Mouse (Mus musculus) midbrain, embryonic 13.5 days (tissue): ENCODE data around the gene Zfp82. TPM values are rescaled to one million over a fixed set of nuclear protein-coding genes. Genes with fewer than 3 reads are reported as not detected.
"Not testable (repeated sequence)": the region's sequence is repeated elsewhere in the genome, so short reads cannot be mapped to it uniquely, and the experiment has no call there.

ENCODE experiments used
- ATAC-seq: fragments of 200-750 bp; cut with Nextera tagmentation; 2 replicates; pipeline ENCODE4 v1.8.0; 2017; ENCODE audit warnings: mild to moderate bottlenecking, moderate TSS enrichment, moderate library complexity
- H3K27ac ChIP-seq: fragments of 300-500 bp; sonication (generic); 2 replicates; pipeline ENCODE4 v1.5.1; 2015; ENCODE audit warnings: inconsistent platforms, mild to moderate bottlenecking, moderate library complexity
- H3K27me3 ChIP-seq: fragments of 300-500 bp; sonication (generic); 2 replicates; pipeline ENCODE4 v1.6.1; 2015; ENCODE audit warnings: mild to moderate bottlenecking, inconsistent platforms
- H3K36me3 ChIP-seq: fragments of 300-500 bp; sonication (generic); 2 replicates; pipeline ENCODE4 v1.6.1; 2015; ENCODE audit warnings: mild to moderate bottlenecking, inconsistent platforms
- H3K4me1 ChIP-seq: fragments of 300-500 bp; sonication (generic); replicated peaks from 2 replicates; pipeline ENCODE4 v1.6.1; 2015; ENCODE audit warnings: inconsistent platforms
- H3K4me2 ChIP-seq: fragments of 300-500 bp; sonication (generic); replicated peaks from 2 replicates; pipeline ENCODE4 v1.6.1; 2015; ENCODE audit warnings: moderate library complexity, mild to moderate bottlenecking, inconsistent platforms
- H3K4me3 ChIP-seq: fragments of 300-500 bp; sonication (generic); replicated peaks from 2 replicates; pipeline ENCODE4 v1.5.1; 2015; ENCODE audit warnings: mild to moderate bottlenecking, inconsistent platforms
- H3K9ac ChIP-seq: fragments of 300-500 bp; sonication (generic); replicated peaks from 2 replicates; pipeline ENCODE4 v1.6.1; 2015; ENCODE audit warnings: mild to moderate bottlenecking, inconsistent platforms
- H3K9me3 ChIP-seq: fragments of 300-500 bp; sonication (generic); 2 replicates; pipeline ENCODE4 v1.6.1; 2016; ENCODE audit warnings: mild to moderate bottlenecking, inconsistent platforms
- WGBS: fragments of 180-500 bp; shearing (Covaris S2); methylation state at CpG from one replicate; pipeline ENCODE4 v1.1.7; 2015; 5-methylcytosine and 5-hydroxymethylcytosine counted together
- polyA plus RNA-seq: library from polyadenylated mRNA; unstranded; fragments of >200 nt; fragmentation: Nextera tagmentation; extraction: Ambion mirVana; gene quantifications from 2 replicates; pipeline ENCODE4 v1.2.1, GENCODE M21; 2015

Zfp82 gene
- 11.7 and 13.8 TPM in 2 replicates for polyA plus RNA-seq

GRCm38 (mm10) chr7:30072146-30073028 is at the start of gene Zfp82:
TSS of gene Zfp82 (minus strand) at chr7:30072900.
- Histone ChIP-seq H3K27me3 (no peaks in the 10 kb centered on the region), H3K9ac (peak within 1 kb of the TSS; percentile 90), H3K36me3 (peaks cover 31% of the 10 kb centered on the region), H3K4me2 (peak within 1 kb of the TSS; percentile 94), H3K9me3 (no peaks in the 10 kb centered on the region), H3K27ac (peak within 1 kb of the TSS; percentile 81), H3K4me1 (peaks cover 14% of the 10 kb centered on the region), H3K4me3 (peak within 1 kb of the TSS; percentile 89)
- under 1% methylated on average over 50 of the region's 50 CpGs for WGBS
- peak; percentile 96 for ATAC-seq

DNA sequence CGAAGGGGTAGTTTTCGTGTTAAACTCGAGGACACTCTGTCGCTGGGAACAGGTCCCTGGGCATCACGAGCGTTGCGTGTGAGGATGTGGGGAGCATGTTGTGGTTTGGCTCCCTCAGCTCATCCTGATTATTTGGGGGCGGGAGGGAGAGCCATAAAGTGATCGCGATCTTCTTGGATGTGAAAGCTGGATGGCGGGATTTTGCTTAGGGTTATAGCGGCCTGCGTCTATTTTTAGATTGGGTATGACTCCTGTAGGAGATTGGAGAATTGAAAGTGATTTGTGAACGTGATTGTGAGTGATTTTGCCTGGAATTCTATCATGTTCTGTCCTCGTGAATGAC is 49.5 kb upstream of the Zfp82 start:
- peak overlapping the region; percentile 87 for H3K27ac ChIP-seq
- H3K27me3 ChIP-seq: no peaks in the 10 kb centered on the region
- H3K9me3 ChIP-seq: no peaks in the 10 kb centered on the region
- WGBS: 12% methylated on average over 15 of the region's 15 CpGs
- peaks cover 19% of the 10 kb centered on the region for H3K4me1 ChIP-seq
- ATAC-seq: no peak
- H3K4me3 ChIP-seq: peak overlapping the region; percentile 75
- peak overlapping the region; percentile 69 for H3K4me2 ChIP-seq
- H3K9ac ChIP-seq: peak overlapping the region; percentile 81
- H3K36me3 ChIP-seq: peaks cover 11% of the 10 kb centered on the region

GRCm38 (mm10) chr7:30121308-30122187 is 48.8 kb upstream of the Zfp82 start, which contains the start of gene Zfp382:
TSS of gene Zfp382 (plus strand) at chr7:30121942.
- Histone ChIP-seq H3K27ac (peak within 1 kb of the TSS; percentile 87), H3K9ac (peak within 1 kb of the TSS; percentile 81), H3K4me1 (peaks cover 19% of the 10 kb centered on the region), H3K4me3 (peak within 1 kb of the TSS; percentile 75), H3K27me3 (no peaks in the 10 kb centered on the region), H3K9me3 (no peaks in the 10 kb centered on the region), H3K36me3 (peaks cover 5% of the 10 kb centered on the region; the same call in 1 of the 2 replicates), H3K4me2 (peak within 1 kb of the TSS; percentile 69)
- under 1% methylated on average over 61 of the region's 61 CpGs for WGBS
- peak; percentile 98 for ATAC-seq

GRCm38 (mm10) chr7:30117935-30118334 is 45.2 kb upstream of the Zfp82 start:
- ATAC-seq, H3K27ac ChIP-seq, H3K4me2 ChIP-seq, H3K9ac ChIP-seq, H3K36me3 ChIP-seq, H3K27me3 ChIP-seq, H3K4me3 ChIP-seq: not testable (repeated sequence)
- Histone ChIP-seq H3K9me3 (peaks cover 12% of the 10 kb centered on the region), H3K4me1 (peaks cover 11% of the 10 kb centered on the region)
- 92% methylated on average over 12 of the region's 12 CpGs for WGBS

DNA sequence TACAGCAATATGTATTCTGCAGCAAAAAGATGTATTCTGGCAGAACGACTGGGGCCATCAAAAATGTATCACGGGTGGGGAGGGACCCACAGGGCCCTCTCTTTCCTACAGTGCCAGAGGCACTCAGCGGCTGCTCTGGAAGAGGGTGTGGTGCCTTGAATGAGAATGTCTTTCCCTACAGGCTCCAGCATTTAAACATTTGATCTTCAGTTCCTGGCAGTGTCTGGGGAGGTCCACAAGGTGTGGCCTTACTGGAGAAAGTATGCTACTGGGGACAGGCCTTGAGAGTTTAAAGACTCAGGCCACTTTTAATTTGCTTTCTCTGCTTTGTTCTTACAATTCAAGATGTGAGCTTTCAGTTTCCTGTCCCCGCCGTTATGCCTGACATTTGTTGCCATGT is 43.4 kb upstream of the Zfp82 start:
- Histone ChIP-seq H3K36me3 (no peaks in the 10 kb centered on the region), H3K27me3 (no peaks in the 10 kb centered on the region), H3K4me2 (no peak overlapping the region), H3K9me3 (peaks cover 12% of the 10 kb centered on the region), H3K9ac (no peak overlapping the region), H3K4me3 (no peak overlapping the region), H3K27ac (no peak overlapping the region), H3K4me1 (peaks cover 1% of the 10 kb centered on the region; the same call in 1 of the 2 replicates)
- no peak for ATAC-seq
- WGBS: 92% methylated on average over 5 of the region's 5 CpGs

GRCm38 (mm10) chr7:30099297-30099696 is 26.6 kb upstream of the Zfp82 start:
- H3K4me3 ChIP-seq: no peak overlapping the region
- WGBS: 99% methylated on average over 13 of the region's 13 CpGs
- peaks cover 26% of the 10 kb centered on the region for H3K4me1 ChIP-seq
- H3K9me3 ChIP-seq: peaks cover 14% of the 10 kb centered on the region
- no peak overlapping the region for H3K4me2 ChIP-seq
- H3K9ac ChIP-seq: no peak overlapping the region
- no peak for ATAC-seq
- H3K27ac ChIP-seq: no peak overlapping the region
- no peaks in the 10 kb centered on the region for H3K27me3 ChIP-seq
- H3K36me3 ChIP-seq: peaks cover 63% of the 10 kb centered on the region

GRCm38 (mm10) chr7:30095551-30096125 is 22.9 kb upstream of the Zfp82 start:
- 12% methylated on average over 5 of the region's 5 CpGs for WGBS
- H3K4me2 ChIP-seq: peak overlapping the region; percentile 76
- peaks cover 3% of the 10 kb centered on the region; the same call in 1 of the 2 replicates for H3K9me3 ChIP-seq
- H3K4me1 ChIP-seq: peaks cover 31% of the 10 kb centered on the region
- peak overlapping the region; percentile 53 for H3K4me3 ChIP-seq
- H3K27ac ChIP-seq: peak overlapping the region; percentile 96
- no peaks in the 10 kb centered on the region for H3K27me3 ChIP-seq
- H3K36me3 ChIP-seq: peaks cover 31% of the 10 kb centered on the region
- ATAC-seq: no peak
- peak overlapping the region; percentile 81 for H3K9ac ChIP-seq

DNA sequence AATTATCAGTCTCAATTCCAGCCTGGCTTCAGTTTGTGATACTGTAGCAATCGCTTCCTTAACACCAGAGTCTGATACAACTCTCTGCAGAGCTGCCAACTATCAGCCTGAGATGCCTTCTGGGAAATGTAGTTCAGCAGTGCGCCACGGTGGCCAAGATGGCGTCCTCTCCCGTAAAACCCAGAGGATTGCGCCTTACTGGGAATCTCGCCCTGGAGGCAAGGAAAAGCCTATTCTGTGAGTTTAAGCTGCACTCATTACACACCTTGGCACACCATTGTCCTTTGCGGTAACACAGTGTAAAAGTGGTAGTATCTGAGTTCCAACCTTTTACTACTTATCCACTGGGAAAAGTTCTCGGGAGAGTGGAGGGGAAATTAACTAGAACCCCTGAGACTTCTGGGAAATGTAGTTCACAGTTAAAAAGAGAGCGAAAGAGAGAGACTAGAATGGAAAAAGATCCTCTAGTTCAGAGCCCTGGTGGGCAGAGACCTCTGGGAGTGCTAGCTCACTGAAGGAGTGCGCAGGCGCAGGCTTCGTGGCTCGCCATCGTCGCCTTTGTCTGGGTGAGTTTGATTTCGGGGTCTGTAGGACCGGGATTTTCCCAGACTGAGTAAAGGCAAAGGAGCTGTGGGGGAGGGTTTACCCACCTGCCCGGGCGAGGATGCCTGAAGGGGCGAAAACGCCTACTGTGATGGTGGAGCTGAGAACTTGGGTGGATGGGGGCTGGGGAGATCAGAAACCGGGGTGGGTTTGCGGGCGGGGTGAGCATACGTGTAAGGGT is 22.1 kb upstream of the Zfp82 start, which contains the start of gene Zfp260:
Zfp260 (plus strand) TSS at position 132 of the 784 bp plus-strand sequence.
- Histone ChIP-seq H3K4me2 (peak within 1 kb of the TSS; percentile 76), H3K9ac (peak within 1 kb of the TSS; percentile 81), H3K27ac (peak within 1 kb of the TSS; percentile 96), H3K9me3 (peaks cover 3% of the 10 kb centered on the region; the same call in 1 of the 2 replicates), H3K27me3 (no peaks in the 10 kb centered on the region), H3K4me3 (peak within 1 kb of the TSS; percentile 53), H3K4me1 (peaks cover 31% of the 10 kb centered on the region), H3K36me3 (peaks cover 23% of the 10 kb centered on the region)
- WGBS: 1% methylated on average over 26 of the region's 26 CpGs
- ATAC-seq: peak; percentile 80

GRCm38 (mm10) chr7:30093918-30094415 is 21.3 kb upstream of the Zfp82 start:
- H3K9me3 ChIP-seq: no peaks in the 10 kb centered on the region
- H3K9ac ChIP-seq: no peak overlapping the region
- WGBS: 73% methylated on average over 6 of the region's 6 CpGs
- peak overlapping the region; percentile 76 for H3K4me2 ChIP-seq
- no peak overlapping the region; the same call in 1 of the 2 replicates for H3K27ac ChIP-seq
- ATAC-seq: no peak
- H3K27me3 ChIP-seq: no peaks in the 10 kb centered on the region
- peaks cover 14% of the 10 kb centered on the region for H3K36me3 ChIP-seq
- H3K4me1 ChIP-seq: peaks cover 39% of the 10 kb centered on the region
- H3K4me3 ChIP-seq: peak overlapping the region; percentile 53

DNA sequence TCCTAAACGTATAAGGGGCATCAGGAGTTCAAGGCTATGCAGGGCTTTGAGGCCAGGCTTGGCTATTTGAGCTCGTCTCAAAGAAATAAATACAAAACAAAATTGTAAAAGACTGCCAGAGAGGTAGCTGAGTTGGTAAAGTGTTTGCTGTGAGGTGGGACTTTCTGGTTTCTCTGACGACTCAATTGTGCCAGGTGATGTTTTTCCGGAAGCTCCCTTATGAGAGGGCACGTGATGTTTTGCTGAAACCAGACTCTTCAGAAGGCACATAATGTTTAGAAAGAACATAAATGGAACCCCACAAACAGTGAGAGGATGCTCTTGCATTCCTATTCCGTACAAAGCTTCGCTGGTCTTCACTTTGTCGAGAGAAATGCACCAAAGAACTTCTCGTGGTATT is 20.0 kb upstream of the Zfp82 start:
- Histone ChIP-seq H3K27me3 (no peaks in the 10 kb centered on the region), H3K4me1 (peaks cover 49% of the 10 kb centered on the region), H3K4me2 (no peak overlapping the region), H3K4me3 (no peak overlapping the region), H3K36me3 (peaks cover 4% of the 10 kb centered on the region), H3K9ac (no peak overlapping the region), H3K27ac (no peak overlapping the region), H3K9me3 (no peaks in the 10 kb centered on the region)
- no peak for ATAC-seq
- WGBS: 83% methylated on average over 9 of the region's 9 CpGs
